Mouse (Mus musculus): ENCODE data around the gene Acrbp. TPM values are rescaled to one million over a fixed set of nuclear protein-coding genes. Genes with fewer than 3 reads are reported as not detected.
"Not testable (repeated sequence)": the region's sequence is repeated elsewhere in the genome, so short reads cannot be mapped to it uniquely, and the experiment has no call there.

The Acrbp gene
- polyA plus RNA-seq, 1 experiment: 1.4 TPM

- no peak overlapping the region for H3K4me2 ChIP-seq (ENCODE audit: low read depth)
- H3K36me3 ChIP-seq (ENCODE audit: control insufficient read depth, insufficient read depth): no peaks in the 10 kb centered on the region
- peaks cover 39% of the 10 kb centered on the region for H3K27me3 ChIP-seq (ENCODE audit: control insufficient read depth, insufficient read depth, insufficient read length)
- H3ac ChIP-seq (ENCODE audit: control insufficient read depth, insufficient read length): no peak overlapping the region
- H3K79me2 ChIP-seq (ENCODE audit: control insufficient read depth, insufficient read depth): no peaks in the 10 kb centered on the region
- no peak for TF ChIP-seq E2F4 (IDR thresholded peaks at IDR 0.05; ENCODE audit: insufficient read depth)
- no peak for TF ChIP-seq POLR2A (IDR thresholded peaks at IDR 0.05; ENCODE audit: insufficient read length, low read depth)
- TF ChIP-seq TCF12 (IDR thresholded peaks at IDR 0.05; ENCODE audit: insufficient read depth, poor library complexity, severe bottlenecking): no peak
- TF ChIP-seq REST (IDR thresholded peaks at IDR 0.05; ENCODE audit: insufficient read depth, insufficient read length): no peak
- TF ChIP-seq MYOG (IDR thresholded peaks at IDR 0.05; ENCODE audit: control insufficient read depth in 1 of 3, insufficient read depth in 1 of 3, insufficient read length in 2 of 3, low read depth in 2 of 3): no peak
- TF ChIP-seq MYOD1 (IDR thresholded peaks at IDR 0.05; ENCODE audit: control insufficient read depth in 1 of 3, insufficient read length in 2 of 3, low read depth in 2 of 3): no peak
- TF ChIP-seq POLR2AphosphoS2 (IDR thresholded peaks at IDR 0.05; ENCODE audit: insufficient read length, low read depth): no peak
- TF ChIP-seq TCF3 (IDR thresholded peaks at IDR 0.05; ENCODE audit: insufficient read length, low read depth): no peak
- TF ChIP-seq USF1 (IDR thresholded peaks at IDR 0.05; ENCODE audit: low read depth): no peak
- no peak for TF ChIP-seq SRF (IDR thresholded peaks at IDR 0.05; ENCODE audit: control insufficient read depth, insufficient read length, low read depth)
- TF ChIP-seq CEBPB (IDR thresholded peaks at IDR 0.05; ENCODE audit: insufficient read depth, poor library complexity, severe bottlenecking): no peak
- no peak for TF ChIP-seq MAX (IDR thresholded peaks at IDR 0.05; ENCODE audit: low read depth)
- H3K4me3 ChIP-seq: no peak overlapping the region
Measured at GRCm38 (mm10) chr6:125062511-125062910, 13.0 kb downstream of the Acrbp start.

DNA sequence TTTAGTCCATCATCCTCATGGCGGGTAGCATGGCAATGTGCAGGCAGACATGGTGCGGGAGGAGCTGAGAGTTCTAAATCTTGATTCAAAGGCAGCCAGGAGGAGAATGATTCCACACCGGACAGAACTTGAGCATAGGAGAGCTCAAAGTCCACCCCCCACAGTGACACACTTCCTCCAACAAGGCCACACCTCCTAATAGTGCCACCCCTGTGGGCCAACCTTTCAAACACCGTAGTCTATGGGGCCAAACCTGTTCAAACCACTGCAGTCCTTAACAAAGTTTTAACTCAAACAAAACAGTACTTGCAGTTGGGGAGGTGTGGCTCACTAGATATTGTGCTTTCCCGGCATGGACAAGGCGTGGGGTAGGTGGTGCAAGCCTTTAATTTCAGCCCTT lies 14.4 kb downstream of the Acrbp start:
- H3K4me3 ChIP-seq: no peak overlapping the region

GRCm38 (mm10) chr6:125065223-125065622 lies 15.7 kb downstream of the Acrbp start:
- not testable (repeated sequence) for H3ac ChIP-seq (ENCODE audit: control insufficient read depth, insufficient read length); H3K4me2 ChIP-seq (ENCODE audit: low read depth); H3K79me2 ChIP-seq (ENCODE audit: control insufficient read depth, insufficient read depth); H3K4me3 ChIP-seq; H3K36me3 ChIP-seq (ENCODE audit: control insufficient read depth, insufficient read depth)
- H3K27me3 ChIP-seq (ENCODE audit: control insufficient read depth, insufficient read depth, insufficient read length): peaks cover 55% of the 10 kb centered on the region

More for the DNA sequence above, 14.4 kb downstream of the Acrbp start:
- Histone ChIP-seq H3K79me2 (ENCODE audit: control insufficient read depth, insufficient read depth) (no peaks in the 10 kb centered on the region), H3K4me2 (ENCODE audit: low read depth) (no peak overlapping the region), H3K36me3 (ENCODE audit: control insufficient read depth, insufficient read depth) (no peaks in the 10 kb centered on the region), H3ac (ENCODE audit: control insufficient read depth, insufficient read length) (no peak overlapping the region), H3K27me3 (ENCODE audit: control insufficient read depth, insufficient read depth, insufficient read length) (peaks cover 46% of the 10 kb centered on the region)
- no peak for TF ChIP-seq E2F4 (IDR thresholded peaks at IDR 0.05; ENCODE audit: insufficient read depth)
- TF ChIP-seq REST (IDR thresholded peaks at IDR 0.05; ENCODE audit: insufficient read depth, insufficient read length): no peak
- TF ChIP-seq USF1 (IDR thresholded peaks at IDR 0.05; ENCODE audit: low read depth): no peak
- no peak for TF ChIP-seq CEBPB (IDR thresholded peaks at IDR 0.05; ENCODE audit: insufficient read depth, poor library complexity, severe bottlenecking)
- TF ChIP-seq MYOG (IDR thresholded peaks at IDR 0.05; ENCODE audit: control insufficient read depth in 1 of 3, insufficient read depth in 1 of 3, insufficient read length in 2 of 3, low read depth in 2 of 3): no peak
- TF ChIP-seq SRF (IDR thresholded peaks at IDR 0.05; ENCODE audit: control insufficient read depth, insufficient read length, low read depth): no peak
- no peak for TF ChIP-seq TCF3 (IDR thresholded peaks at IDR 0.05; ENCODE audit: insufficient read length, low read depth)
- no peak for TF ChIP-seq TCF12 (IDR thresholded peaks at IDR 0.05; ENCODE audit: insufficient read depth, poor library complexity, severe bottlenecking)
- TF ChIP-seq MYOD1 (IDR thresholded peaks at IDR 0.05; ENCODE audit: control insufficient read depth in 1 of 3, insufficient read length in 2 of 3, low read depth in 2 of 3): no peak
- TF ChIP-seq POLR2AphosphoS2 (IDR thresholded peaks at IDR 0.05; ENCODE audit: insufficient read length, low read depth): no peak
- TF ChIP-seq POLR2A (IDR thresholded peaks at IDR 0.05; ENCODE audit: insufficient read length, low read depth): no peak
- no peak for TF ChIP-seq MAX (IDR thresholded peaks at IDR 0.05; ENCODE audit: low read depth)

DNA sequence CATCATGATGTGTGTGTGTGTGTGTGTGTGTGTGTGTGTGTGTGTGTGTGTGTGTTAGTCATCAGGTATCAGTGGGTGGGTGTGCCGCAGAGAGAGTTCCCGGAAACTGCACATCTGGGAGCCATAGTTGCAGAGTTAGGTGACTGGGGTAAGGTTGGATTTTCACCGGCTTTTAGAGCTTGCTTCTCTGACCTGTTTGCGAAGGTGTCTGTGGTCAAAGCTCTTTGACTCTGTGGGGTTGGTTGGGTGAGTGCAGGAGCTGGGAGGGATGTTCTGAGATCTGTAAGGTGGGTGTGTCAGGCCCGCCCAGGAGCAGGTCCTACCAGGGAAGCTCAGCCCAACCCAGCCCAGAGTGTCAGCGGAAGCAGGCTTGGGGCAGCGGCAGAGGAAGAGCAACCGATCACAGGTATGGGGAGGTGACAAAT lies 18.1 kb downstream of the Acrbp start, which contains the start of gene Lpar5:
TSS of gene Lpar5 (plus strand) at position 350 of the 425 bp plus-strand sequence.
- Histone ChIP-seq H3ac (ENCODE audit: control insufficient read depth, insufficient read length) (no peak within 1 kb of the TSS), H3K4me2 (ENCODE audit: low read depth) (no peak within 1 kb of the TSS), H3K36me3 (ENCODE audit: control insufficient read depth, insufficient read depth) (no peaks in the 10 kb centered on the region), H3K79me2 (ENCODE audit: control insufficient read depth, insufficient read depth) (no peaks in the 10 kb centered on the region), H3K4me3 (no peak within 1 kb of the TSS), H3K27me3 (ENCODE audit: control insufficient read depth, insufficient read depth, insufficient read length) (peaks cover 34% of the 10 kb centered on the region)
- no peak for TF ChIP-seq POLR2A (IDR thresholded peaks at IDR 0.05; ENCODE audit: insufficient read length, low read depth)

DNA sequence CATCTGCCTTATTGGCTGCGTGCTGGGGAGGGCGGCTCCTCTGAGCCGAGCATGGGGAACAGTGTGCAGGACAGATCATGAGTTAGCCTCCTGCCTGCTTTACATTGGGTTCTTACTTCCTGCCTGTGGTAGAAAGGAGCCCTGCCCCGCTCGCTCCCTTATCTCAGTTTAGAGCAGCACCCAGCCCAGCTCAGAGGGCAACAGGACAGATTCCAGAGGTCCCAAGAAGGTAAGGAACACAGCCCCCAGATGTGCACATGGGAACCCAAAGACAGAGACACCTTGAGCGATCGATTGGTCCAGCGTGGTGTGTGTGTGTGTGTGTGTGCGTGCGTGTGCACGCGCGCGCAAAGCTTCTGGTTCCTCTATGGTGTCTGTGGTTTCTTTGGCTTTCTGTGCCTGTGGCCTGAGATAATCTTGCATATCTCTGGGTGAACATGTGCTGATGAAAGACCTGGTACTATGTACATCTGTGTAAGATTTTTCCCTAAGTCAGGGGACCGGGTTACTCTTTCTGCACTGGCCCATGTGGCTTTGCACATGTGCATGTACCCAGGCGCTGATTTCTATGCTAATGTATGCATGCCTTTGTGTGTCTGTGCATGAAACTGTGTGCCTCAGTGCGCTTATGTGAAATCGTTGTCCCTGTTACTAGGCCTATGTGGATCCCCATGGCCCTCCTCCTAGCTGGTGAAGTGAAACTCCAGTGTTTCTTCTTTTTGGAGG lies 21.8 kb downstream of the Acrbp start:
- Histone ChIP-seq H3K27me3 (ENCODE audit: control insufficient read depth, insufficient read depth, insufficient read length) (peaks cover 54% of the 10 kb centered on the region), H3K4me3 (no peak overlapping the region), H3ac (ENCODE audit: control insufficient read depth, insufficient read length) (no peak overlapping the region), H3K4me2 (ENCODE audit: low read depth) (no peak overlapping the region), H3K79me2 (ENCODE audit: control insufficient read depth, insufficient read depth) (no peaks in the 10 kb centered on the region), H3K36me3 (ENCODE audit: control insufficient read depth, insufficient read depth) (no peaks in the 10 kb centered on the region)
- TF ChIP-seq POLR2A (IDR thresholded peaks at IDR 0.05; ENCODE audit: insufficient read length, low read depth): no peak
- no peak for TF ChIP-seq POLR2AphosphoS2 (IDR thresholded peaks at IDR 0.05; ENCODE audit: insufficient read length, low read depth)

Measured in myocyte (in vitro differentiated cells).